Mouse (Mus musculus) cerebellum, adult 9-10 months (tissue): ENCODE data around the gene Cybb.
"Not testable (repeated sequence)": the region's sequence is repeated elsewhere in the genome, so short reads cannot be mapped to it uniquely, and the experiment has no call there.

Experiments
- DNase-seq: peaks from one replicate; pipeline ENCODE4 v3.0.0; 2022

Cybb gene

DNA sequence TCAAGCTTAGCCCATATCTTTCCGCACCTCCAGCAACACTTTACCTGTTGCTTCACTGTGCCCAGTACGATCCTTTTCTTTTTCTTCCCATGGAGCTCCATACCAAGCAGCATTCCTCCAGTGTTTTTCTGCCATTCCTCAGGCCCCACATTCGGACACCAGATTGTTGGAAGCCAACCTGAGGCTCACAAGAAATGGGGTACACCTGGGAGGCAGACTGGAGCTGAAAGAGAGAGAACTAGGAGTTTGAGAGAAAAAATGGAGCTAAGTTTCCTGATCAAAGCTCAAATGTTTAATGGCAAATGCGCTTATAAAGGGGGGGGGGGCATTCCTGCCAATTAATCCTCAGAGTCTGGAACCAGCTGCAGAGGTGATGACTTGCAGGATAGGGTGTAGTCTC is at the start of gene Cybb:
Gene Cybb (minus strand): TSS at position 101 of the 400 bp plus-strand sequence.
- DNase-seq: no peak

DNA sequence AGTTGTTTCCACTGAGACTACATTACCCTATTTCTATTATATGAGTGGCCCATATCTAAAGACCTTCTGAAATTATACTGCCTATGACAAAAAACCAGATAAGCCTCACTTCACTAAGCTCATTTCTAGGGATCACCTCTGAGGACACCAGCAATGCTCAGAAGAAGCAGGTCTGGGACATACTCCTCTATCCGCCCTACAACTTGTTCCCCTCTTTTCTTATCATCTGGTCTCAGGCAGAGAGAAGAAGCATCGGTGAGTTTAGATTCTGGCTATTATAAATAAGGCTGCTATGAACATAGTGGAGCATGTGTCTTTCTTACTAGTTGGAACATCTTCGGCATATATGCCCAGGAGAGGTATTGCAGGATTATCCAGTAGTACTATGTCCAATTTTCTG is 49.3 kb upstream of the Cybb start:
- no peak for DNase-seq

DNA sequence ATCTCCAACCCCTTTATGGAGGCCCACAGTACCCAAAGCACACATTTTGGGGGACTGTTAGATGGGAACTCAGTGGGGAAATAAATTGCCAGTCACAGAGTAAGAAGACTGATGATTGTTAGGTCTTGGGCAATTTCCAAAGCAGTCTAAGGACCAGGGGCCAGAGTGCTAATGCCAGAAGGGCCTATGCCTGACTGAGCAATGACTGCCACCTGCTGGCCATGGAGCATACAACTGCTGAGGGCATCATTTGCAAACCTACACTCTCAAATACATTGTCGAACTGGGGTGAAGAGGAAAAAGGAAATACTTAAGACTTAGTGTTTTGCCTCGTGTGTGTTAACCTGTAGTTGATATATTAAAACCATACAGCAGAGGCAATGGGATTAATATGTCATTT is 32.4 kb upstream of the Cybb start:
- peak; percentile 14 for DNase-seq

DNA sequence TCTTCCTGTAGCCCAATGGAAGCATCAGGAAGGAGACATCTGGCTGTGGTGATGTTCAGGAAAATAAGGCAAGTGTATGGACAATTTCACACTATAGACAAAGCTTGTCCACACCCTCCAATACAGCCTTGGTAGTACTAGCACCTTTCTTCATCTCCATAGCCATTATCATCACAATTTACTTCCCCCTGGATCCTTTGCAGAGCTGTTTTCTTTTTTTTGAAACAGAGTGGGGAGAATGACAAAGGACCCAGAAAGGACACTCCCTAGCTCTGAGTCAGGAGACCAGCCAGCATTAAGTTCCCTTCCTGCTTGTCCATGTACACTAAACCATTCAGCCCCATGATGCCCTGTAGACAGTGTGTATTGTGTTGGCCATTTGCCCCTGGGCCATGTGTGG is 30.0 kb upstream of the Cybb start:
- DNase-seq: not testable (repeated sequence)

DNA sequence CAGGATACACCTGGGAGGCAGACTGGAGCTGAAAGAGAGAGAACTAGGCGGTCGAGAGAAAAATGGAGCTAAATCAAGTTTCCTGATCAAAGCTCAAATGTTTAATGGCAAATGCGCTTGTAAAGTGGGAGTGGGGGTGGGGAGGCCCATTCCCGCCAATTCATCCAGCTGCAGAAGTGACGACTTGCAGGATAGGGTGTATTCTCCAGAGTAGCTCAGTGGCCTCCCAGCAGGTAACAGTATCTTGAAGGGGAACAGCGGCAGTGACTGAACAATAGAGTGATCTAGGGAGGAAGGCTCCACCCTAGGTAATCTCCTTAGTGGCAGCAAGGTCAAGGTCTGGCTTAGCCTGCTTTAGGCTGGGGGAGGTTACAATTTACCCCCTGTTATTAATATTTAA is 12.5 kb downstream of the Cybb start:
- DNase-seq: not testable (repeated sequence)

DNA sequence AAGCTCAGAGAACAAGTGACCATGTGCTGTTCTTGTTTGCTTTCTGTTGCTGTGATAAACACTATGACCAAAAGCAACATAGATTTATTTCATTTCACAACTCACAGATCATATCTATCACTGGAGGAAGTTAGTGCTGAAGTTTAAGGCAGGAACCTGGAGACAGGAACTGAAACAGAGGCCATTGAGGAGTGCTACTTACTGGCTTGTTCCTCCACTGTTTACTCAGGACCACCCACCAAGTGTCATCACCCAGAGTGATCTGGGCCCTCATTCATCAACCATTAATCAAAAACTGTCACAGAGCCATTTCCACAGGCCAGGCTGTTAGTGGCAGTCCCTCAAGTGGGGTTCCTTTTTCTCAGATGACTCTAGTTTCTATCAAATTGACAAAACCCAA is 13.1 kb downstream of the Cybb start:
- no peak for DNase-seq

DNA sequence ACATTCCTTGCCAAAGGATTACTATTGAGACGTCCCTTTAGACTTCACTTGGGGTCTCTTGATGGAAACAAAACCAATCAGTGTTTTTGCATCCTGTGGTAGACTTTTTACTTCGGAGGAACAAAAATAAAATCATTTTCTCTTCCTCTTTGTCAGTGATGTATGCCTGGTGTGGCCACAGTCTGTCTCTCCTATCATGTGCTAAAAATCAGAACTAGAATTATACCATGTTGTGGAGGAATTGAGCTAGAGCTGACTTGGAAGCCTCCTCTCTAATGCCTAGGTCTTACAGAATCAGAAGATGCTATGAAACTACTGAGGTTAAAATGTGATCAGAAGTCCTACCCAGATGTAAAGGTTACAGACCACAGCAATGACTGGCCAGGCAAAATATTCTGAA is 13.8 kb downstream of the Cybb start:
- DNase-seq: no peak

DNA sequence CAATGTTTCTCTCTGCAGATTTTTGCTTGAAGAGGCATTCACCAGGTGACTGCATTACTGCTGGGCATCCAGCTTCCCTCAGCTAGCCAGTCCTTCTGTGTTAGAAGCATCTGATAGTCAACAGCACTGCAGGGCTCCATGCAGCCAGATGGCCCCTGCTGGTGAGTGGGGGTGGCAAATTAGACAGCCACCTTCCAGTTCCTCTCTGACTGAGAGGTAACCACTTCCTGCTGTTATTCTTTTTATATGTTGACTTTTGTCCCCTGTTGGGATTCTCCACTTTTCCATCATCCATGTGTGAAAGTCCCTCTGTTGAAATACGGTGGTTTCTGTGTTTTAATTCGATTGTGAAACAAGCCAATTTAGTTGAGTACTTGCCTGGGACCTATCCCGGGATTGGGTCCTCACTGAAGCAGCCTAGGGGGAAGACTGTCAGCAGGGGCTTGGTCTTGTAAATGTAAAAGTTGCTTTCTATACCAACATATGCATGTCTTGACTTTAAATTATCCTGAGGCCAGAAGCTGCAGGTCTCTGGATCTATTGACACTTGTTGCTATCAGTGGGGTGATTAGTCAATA is 16.7 kb downstream of the Cybb start:
- DNase-seq: peak; percentile 3

DNA sequence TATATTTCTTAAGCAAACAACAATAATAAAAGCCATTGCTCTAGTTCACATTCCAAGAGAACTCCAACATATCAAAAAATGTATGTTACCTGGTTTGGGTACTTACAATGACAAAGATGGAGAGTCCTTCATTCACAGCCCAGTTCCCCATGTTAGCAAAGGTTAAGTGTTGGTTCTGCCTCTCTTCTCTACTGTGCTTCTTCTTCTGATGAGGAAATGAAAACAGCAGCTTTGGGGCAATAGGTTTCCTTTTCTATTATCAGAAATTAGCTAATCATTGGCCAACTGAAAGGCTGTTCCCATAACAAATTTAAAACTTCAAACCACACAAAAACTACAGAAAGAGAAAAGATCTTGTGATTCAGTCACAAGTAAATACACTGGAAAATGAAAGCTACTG is 18.5 kb downstream of the Cybb start:
- DNase-seq: no peak

DNA sequence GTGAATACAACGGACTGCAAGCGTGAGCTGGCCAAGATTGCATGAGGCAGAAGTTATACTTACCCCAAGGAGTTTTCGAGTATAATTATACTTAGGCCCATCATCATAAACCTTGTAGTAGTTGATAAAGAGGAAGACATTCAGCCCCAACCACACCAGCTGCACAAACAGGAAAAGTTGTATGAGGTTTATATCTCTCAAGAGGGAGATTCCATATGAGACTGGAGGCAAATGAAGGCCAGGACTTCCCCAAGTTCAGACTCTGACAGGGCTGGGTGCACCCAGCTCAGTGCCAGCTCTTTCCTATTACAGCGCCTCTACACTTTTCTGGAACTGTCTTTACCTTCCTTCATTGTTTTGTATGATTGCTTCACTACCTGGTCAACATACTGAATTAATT is 20.6 kb downstream of the Cybb start:
- DNase-seq: no peak

DNA sequence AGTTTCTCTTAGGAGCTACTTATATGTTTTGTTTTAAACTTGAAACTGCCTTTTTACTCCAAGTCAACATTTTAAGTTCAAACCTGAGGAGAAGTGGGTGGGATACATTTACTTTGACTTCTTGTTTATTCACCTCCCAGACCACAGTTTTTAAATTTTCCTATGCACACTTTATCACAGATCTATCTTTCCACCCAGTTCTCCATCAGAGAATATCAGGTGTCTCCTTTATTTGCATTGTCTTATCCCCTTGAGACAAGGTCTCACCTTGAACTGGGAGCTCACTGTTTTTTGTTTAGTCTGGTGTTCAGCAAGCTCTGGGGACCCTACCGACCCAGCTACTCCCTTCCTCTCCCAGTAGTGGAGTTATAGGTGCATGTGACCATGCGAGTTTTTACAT is 21.7 kb downstream of the Cybb start:
- DNase-seq: no peak

DNA sequence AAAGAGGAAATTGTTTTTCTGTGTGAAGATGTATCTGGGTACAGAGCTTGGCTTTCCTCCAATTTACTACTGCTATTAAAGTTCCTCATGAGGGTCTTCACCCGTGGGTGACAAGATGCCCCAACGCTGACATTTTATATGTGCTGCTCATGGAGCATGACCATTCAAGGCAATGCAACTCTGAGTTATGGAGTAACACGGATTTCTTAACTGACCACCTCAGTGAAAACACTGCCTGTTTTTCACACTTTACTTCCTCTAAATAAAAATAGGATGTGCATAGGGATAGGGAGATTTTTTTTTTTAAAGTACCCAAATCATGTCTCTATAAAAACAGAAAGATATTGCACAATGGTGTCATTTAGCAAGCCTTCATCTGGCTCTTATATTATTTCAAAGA is 24.9 kb downstream of the Cybb start:
- no peak for DNase-seq

DNA sequence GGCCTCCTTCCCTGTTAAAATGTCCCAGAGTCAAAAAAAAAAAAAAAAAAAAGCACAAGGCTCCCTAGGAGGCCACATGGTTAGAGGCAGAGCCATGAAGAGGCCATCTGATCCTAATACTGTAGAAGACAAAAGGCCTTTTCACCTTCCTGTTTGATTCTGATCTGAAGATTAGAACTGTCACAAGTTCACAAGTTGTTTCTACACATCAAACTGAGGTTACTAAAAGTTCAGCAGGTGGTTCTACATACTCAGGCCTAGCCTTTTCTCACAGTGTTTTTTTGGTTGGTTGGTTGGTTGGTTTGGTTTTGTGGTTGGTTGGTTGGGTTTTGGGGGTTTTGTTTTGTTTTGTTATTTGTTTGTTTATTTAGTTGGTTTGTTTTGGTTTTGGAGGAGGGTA is 26.2 kb downstream of the Cybb start:
- no peak for DNase-seq

DNA sequence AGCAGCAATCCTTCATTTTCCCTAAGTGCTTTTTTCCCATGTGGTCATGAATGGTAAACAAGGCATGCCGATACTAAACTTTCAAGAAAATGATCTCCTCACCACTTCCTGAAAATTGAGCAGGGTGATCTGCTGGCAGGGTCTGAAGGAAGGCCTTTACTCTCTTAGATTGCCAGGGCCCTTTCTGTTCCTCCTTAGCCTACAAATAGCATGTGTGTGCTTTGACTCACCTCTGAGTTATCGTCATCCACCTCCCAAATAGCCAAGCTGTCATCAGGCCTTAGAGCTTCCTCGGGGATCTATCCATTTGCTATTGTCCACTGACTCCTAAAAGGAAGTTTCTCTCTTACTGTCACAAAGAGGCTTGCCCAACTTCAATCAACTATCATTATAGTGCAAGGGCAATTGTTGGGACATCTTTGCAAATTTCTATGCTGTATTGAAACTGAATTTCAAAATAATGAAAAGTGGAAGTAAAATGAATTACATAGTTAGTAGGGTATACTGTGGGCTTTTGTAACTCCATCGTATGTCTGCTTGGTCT is 27.1 kb downstream of the Cybb start:
- DNase-seq: no peak

DNA sequence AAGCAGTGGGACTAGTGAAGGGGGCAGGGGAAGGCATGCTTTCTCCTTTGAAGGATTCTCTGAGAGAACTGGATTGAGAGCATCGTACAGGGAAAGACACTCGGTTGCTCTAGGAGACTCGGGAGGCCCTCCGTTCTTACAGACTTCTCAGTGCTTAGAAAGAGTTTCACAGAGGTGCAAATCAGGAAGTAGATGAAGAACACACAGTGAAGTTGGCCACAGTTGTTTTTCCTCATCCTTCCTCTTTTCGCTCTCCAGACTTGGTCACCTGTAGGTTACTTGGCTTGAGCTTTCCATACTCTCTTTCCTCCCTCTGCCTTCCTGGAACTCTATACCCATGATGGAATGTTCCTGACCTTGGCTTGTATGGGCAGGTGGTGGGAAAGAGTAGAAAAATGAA is 35.2 kb downstream of the Cybb start:
- DNase-seq: no peak

DNA sequence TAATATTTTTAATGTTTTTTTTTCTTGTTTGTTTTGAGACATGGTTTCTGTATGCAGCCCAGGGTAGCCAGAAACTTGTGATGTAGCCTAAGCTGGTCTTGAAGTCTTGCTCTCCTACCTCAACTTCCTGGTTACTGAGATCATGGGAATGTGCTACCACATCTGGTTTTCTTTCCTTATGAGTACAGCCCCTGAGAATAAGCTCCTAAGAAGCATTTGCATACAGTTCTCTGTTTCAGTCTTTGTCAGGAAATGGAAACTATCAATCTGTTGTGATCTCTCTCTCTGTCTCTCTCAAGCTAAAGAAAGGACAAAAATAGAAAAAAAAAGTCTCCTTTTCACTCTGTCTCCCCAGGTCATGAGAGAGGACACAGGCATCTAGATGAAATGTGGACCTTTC is 40.3 kb downstream of the Cybb start:
- DNase-seq: no peak

DNA sequence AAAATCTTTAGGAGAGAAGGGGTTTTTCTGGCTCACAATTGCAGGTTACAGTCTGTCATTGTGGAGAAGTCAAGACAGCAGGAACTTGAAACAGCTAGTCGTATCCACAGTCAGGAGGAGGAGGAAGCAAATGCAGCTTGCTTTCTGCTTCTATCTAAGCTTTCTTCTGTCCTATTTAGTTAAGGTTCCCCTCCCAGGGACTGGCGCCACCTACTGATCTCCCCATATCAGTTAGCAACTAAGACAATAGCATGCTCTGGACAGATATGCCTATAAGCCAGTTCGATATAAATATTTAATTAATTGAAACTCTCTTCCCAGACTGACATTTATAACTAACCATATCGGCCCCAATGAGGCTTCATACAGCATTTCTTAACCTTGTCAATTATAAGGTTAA is 46.5 kb downstream of the Cybb start:
- peak; percentile 3 for DNase-seq

DNA sequence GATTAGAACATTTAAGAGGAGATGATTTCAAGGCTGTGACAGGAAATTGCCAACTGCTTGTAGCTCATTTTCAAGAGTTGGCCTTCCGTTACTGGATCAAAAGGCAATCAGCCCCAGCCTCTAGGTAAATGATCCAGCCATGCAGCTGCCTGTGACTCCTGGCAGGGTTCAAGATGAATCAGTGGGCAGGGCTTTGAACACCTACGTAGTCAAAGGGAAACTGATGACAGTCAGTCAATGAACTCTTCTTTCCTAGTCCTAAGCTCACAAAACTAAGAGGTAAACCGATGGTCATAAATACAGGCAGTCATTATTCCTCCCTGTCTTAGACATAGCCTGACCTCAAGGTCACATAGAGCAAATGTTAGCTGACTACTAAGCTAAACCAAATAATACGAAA is 47.0 kb downstream of the Cybb start:
- DNase-seq: no peak

DNA sequence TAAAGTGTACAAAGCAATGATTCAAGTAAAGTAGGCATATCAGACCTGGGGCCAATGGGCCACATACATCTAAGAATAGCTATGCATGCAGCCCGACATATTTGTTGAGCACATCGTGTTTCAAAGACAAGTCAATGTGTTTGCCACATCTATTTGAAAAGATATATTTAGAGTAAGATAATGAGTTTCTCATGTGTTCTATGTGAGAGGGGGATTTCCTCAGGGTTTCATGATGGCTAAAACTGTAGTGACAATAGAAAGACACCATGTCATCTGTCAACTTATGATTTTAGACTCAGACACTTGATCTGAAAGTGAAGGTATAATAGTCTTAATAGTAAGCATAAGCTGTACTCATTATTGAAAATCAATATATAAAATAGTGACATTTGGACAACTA is 48.3 kb downstream of the Cybb start:
- no peak for DNase-seq

DNA sequence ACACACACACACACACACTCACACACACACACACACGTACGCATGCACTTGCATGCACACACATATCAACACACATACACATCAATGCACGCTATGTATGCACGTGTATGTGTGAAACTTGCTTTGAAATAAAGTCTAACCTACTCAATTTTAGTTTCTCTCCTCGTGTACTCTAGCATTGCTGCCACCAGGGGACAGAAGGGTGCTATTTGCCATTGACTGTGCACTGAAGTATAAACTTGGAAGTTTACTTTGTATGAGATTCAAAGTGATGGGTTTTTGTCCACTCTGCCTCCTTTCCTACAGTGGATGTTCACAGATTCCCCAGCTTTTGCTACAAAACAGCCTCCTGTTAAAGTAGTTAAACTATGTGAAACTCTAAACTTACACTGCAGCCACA is 73.7 kb downstream of the Cybb start:
- DNase-seq: no peak
